Comparison of ENCODE assay signal across 8 mouse cellular contexts in the genomic region with DNA sequence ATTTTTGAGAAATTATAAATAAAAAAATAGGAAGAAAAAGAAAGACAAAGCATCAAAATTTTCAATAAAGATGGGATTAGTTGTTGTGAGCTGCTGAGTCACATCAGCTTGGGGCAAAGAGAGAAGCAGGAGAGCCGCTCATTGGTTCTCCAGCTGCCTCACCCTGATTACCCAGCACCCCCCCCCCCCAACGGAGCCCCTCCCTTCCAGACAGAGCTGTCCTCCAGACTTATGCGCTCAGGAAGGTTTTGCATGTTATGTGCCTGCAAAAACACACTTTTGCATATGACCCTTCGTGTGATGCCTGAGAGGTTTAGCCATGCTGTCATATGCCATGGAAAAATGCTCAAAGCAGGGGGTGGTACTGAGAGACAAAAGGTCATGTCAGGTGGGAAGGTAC. TPM values are rescaled to one million over a fixed set of nuclear protein-coding genes. Genes with fewer than 3 reads are reported as not detected.
A peak's percentile ranks its signal among the peaks of the same experiment; 100 is the strongest.
DNase-seq lines count a peak whose midpoint lies in the region; ATAC-seq and TF ChIP-seq lines count a peak whose summit lies in the region.

No protein-coding gene starts in this region.

- ATAC-seq in hindbrain, embryonic 12.5 days (ENCODE audit: low FRiP score), result no peak
- ATAC-seq in hindbrain, embryonic 16.5 days, result no peak
- no peak for ATAC-seq in embryonic facial prominence, embryonic 15.5 days (ENCODE audit: insufficient number of reproducible peaks, low FRiP score, low TSS enrichment, low read depth)
- ATAC-seq in liver, embryonic 16.5 days (ENCODE audit: low read depth), result 0 out of 2 replicates have a peak, but pooled peaks have one; percentile 8
- ATAC-seq in cerebellum, adult (ENCODE audit: insufficient number of reproducible peaks, low FRiP score, low TSS enrichment), result no peak

- no peak overlapping the region for H3K27ac ChIP-seq in hindbrain, embryonic 12.5 days
- H3K27ac ChIP-seq in hindbrain, embryonic 16.5 days (ENCODE audit: low read depth, low read length), result no peak overlapping the region
- H3K27ac ChIP-seq in embryonic facial prominence, embryonic 15.5 days (replicated peaks), result peak overlapping the region; percentile 85
- H3K27ac ChIP-seq in liver, embryonic 16.5 days (ENCODE audit: low read length), result peak overlapping the region; percentile 93

- TF ChIP-seq CTCF in E14TG2a.4 (conservative IDR thresholded peaks at IDR 0.05; ENCODE audit: low read length), result no peak

- H3K4me1 ChIP-seq in hindbrain, embryonic 12.5 days, result peaks cover 17% of the 10 kb centered on the region
- peaks cover 16% of the 10 kb centered on the region for H3K4me1 ChIP-seq in hindbrain, embryonic 16.5 days (ENCODE audit: control insufficient read depth, insufficient read depth, low read depth, low read length)
- H3K4me1 ChIP-seq in E14TG2a.4 (replicated peaks; ENCODE audit: low read depth, low read length), result peaks cover 61% of the 10 kb centered on the region
- H3K4me1 ChIP-seq in embryonic facial prominence, embryonic 15.5 days, result peaks cover 27% of the 10 kb centered on the region
- H3K4me1 ChIP-seq in liver, embryonic 16.5 days (ENCODE audit: control insufficient read depth, low read depth, low read length), result peaks cover 48% of the 10 kb centered on the region

- no peaks in the 10 kb centered on the region for H3K27me3 ChIP-seq in hindbrain, embryonic 12.5 days
- H3K27me3 ChIP-seq in hindbrain, embryonic 16.5 days (replicated peaks; ENCODE audit: control insufficient read depth, insufficient read depth, low read length), result no peaks in the 10 kb centered on the region
- H3K27me3 ChIP-seq in E14TG2a.4 (ENCODE audit: insufficient read depth, low read length), result no peaks in the 10 kb centered on the region
- H3K27me3 ChIP-seq in embryonic facial prominence, embryonic 15.5 days, result no peaks in the 10 kb centered on the region
- no peaks in the 10 kb centered on the region for H3K27me3 ChIP-seq in liver, embryonic 16.5 days (ENCODE audit: control insufficient read depth, insufficient read depth, low read depth, low read length)

- intact Hi-C loops in left cerebral cortex, postnatal 25 days (cut with DNase I), result loop anchor here (5.0 kb wide), 1 partner anchor 98 kb away; no protein-coding TSS in a partner anchor

- no peak overlapping the region for H3K4me3 ChIP-seq in hindbrain, embryonic 12.5 days
- no peak overlapping the region for H3K4me3 ChIP-seq in hindbrain, embryonic 16.5 days (ENCODE audit: low read length)
- H3K4me3 ChIP-seq in E14TG2a.4 (replicated peaks; ENCODE audit: low read length), result peak overlapping the region; percentile 74
- H3K4me3 ChIP-seq in embryonic facial prominence, embryonic 15.5 days (replicated peaks), result no peak overlapping the region
- peak overlapping the region; percentile 53 for H3K4me3 ChIP-seq in liver, embryonic 16.5 days (ENCODE audit: low read depth, low read length)

- no peak for DNase-seq in left cerebral cortex, postnatal 25 days (ENCODE audit: low spot score in 2 of 2)
- DNase-seq in cerebellum, adult 18-20 months, result no peak

- WGBS in hindbrain, embryonic 12.5 days, result 44% methylated on average over 4 of the region's 4 CpGs
- 43% methylated on average over 4 of the region's 4 CpGs for WGBS in hindbrain, embryonic 16.5 days
- 22% methylated on average over 4 of the region's 4 CpGs for WGBS in embryonic facial prominence, embryonic 15.5 days
- 27% methylated on average over 4 of the region's 4 CpGs for WGBS in liver, embryonic 16.5 days (ENCODE audit: insufficient replicate concordance)

- H3K4me2 ChIP-seq in hindbrain, embryonic 12.5 days (replicated peaks), result peak overlapping the region; percentile 54; the same call in 1 of the 2 replicates
- no peak overlapping the region for H3K4me2 ChIP-seq in hindbrain, embryonic 16.5 days (ENCODE audit: low read length)
- H3K4me2 ChIP-seq in embryonic facial prominence, embryonic 15.5 days (replicated peaks), result peak overlapping the region; percentile 63
- peak overlapping the region; percentile 65 for H3K4me2 ChIP-seq in liver, embryonic 16.5 days (ENCODE audit: low read depth, low read length)

- no peaks in the 10 kb centered on the region for H3K36me3 ChIP-seq in hindbrain, embryonic 12.5 days
- no peaks in the 10 kb centered on the region for H3K36me3 ChIP-seq in hindbrain, embryonic 16.5 days (ENCODE audit: control insufficient read depth, insufficient read depth, low read length)
- H3K36me3 ChIP-seq in E14TG2a.4 (ENCODE audit: insufficient read depth, low read length), result peaks cover 4% of the 10 kb centered on the region
- no peaks in the 10 kb centered on the region for H3K36me3 ChIP-seq in embryonic facial prominence, embryonic 15.5 days
- H3K36me3 ChIP-seq in liver, embryonic 16.5 days (ENCODE audit: control insufficient read depth, insufficient read depth), result no peaks in the 10 kb centered on the region; the same call in 1 of the 2 replicates

- no peaks in the 10 kb centered on the region for H3K9me3 ChIP-seq in hindbrain, embryonic 12.5 days (replicated peaks)
- H3K9me3 ChIP-seq in hindbrain, embryonic 16.5 days (ENCODE audit: control insufficient read depth, low read length), result no peaks in the 10 kb centered on the region
- no peaks in the 10 kb centered on the region for H3K9me3 ChIP-seq in E14TG2a.4 (ENCODE audit: low read length)
- H3K9me3 ChIP-seq in embryonic facial prominence, embryonic 15.5 days (replicated peaks), result no peaks in the 10 kb centered on the region
- no peaks in the 10 kb centered on the region for H3K9me3 ChIP-seq in liver, embryonic 16.5 days (replicated peaks; ENCODE audit: control insufficient read depth, low read length)

- H3K9ac ChIP-seq in hindbrain, embryonic 12.5 days, result no peak overlapping the region
- H3K9ac ChIP-seq in hindbrain, embryonic 16.5 days (ENCODE audit: low read depth, low read length), result no peak overlapping the region
- H3K9ac ChIP-seq in embryonic facial prominence, embryonic 15.5 days, result no peak overlapping the region
- peak overlapping the region; percentile 66 for H3K9ac ChIP-seq in liver, embryonic 16.5 days (ENCODE audit: low read depth, low read length)

RNA-seq across cellular contexts. Expression of gene Slc2a1, which starts 3.7 kb away (rescaled TPM):
- polyA plus RNA-seq in hindbrain, embryonic 12.5 days (2016; fragmentation: Nextera tagmentation; extraction: Ambion mirVana), result 103 and 112 TPM in 2 replicates
- polyA plus RNA-seq in hindbrain, embryonic 16.5 days (2015; fragmentation: Nextera tagmentation; extraction: Ambion mirVana), result 100 and 106 TPM in 2 replicates
- 141 and 160 TPM in 2 replicates for polyA plus RNA-seq in embryonic facial prominence, embryonic 15.5 days (2015; fragmentation: Nextera tagmentation; extraction: Ambion mirVana)
- polyA plus RNA-seq in liver, embryonic 16.5 days (2015; fragmentation: Nextera tagmentation; extraction: Ambion mirVana), result 288 and 291 TPM in 2 replicates
- total RNA-seq in left cerebral cortex, postnatal 25 days (2021), result 100 to 1,000 TPM in 1 of 2 experiments, 10 to 100 TPM in 1; 95.0 to 111 TPM

Comparison
In these comparisons a context has a peak if more than half of its experiments do, and no peak if none do; other contexts are left out.
1. H3K27ac ChIP-seq: peak in embryonic facial prominence, embryonic 15.5 days (single experiment) and liver, embryonic 16.5 days (single experiment); none in hindbrain, embryonic 12.5 days (single experiment) and hindbrain, embryonic 16.5 days (single experiment).
2. H3K4me3 ChIP-seq: peak in E14TG2a.4 (single experiment) and liver, embryonic 16.5 days (single experiment); none in hindbrain, embryonic 12.5 days (single experiment), hindbrain, embryonic 16.5 days (single experiment) and embryonic facial prominence, embryonic 15.5 days (single experiment).